Mouse (Mus musculus): ENCODE data around the gene Casc3. TPM values are rescaled to one million over a fixed set of nuclear protein-coding genes. Genes with fewer than 3 reads are reported as not detected.
A peak's percentile ranks its signal among the peaks of the same experiment; 100 is the strongest.

The Casc3 gene
- total RNA-seq, 1 experiment from 2014 or later = 37.2 TPM

GRCm38 (mm10) chr11:98835725-98836124 lies 31.0 kb downstream of the Casc3 start:
- DNase-seq = no peak

DNA sequence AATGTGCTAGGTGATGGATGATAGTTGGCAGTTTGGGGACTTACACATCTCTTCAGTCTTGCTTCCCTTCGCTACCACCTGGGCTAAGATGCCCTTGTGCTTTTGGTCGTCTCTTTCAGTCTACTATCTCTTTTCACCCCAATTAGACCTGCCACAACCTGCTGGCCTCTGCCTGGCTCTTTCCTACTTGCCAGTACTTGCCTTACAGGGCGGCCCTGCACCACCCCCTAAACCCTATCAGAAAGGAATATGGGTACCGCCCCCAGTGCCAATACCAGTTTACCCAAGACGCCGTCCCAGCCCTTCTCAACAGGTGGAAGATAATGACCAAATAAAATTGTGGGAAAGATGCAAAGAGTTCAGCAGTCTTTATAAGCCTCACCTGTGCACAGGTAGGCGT lies 31.4 kb downstream of the Casc3 start:
- DNase-seq = no peak

GRCm38 (mm10) chr11:98836651-98837141 lies 32.0 kb downstream of the Casc3 start, which contains the start of gene Rapgefl1:
TSS of gene Rapgefl1 (plus strand) at chr11:98836785.
- DNase-seq = peak; percentile 88

DNA sequence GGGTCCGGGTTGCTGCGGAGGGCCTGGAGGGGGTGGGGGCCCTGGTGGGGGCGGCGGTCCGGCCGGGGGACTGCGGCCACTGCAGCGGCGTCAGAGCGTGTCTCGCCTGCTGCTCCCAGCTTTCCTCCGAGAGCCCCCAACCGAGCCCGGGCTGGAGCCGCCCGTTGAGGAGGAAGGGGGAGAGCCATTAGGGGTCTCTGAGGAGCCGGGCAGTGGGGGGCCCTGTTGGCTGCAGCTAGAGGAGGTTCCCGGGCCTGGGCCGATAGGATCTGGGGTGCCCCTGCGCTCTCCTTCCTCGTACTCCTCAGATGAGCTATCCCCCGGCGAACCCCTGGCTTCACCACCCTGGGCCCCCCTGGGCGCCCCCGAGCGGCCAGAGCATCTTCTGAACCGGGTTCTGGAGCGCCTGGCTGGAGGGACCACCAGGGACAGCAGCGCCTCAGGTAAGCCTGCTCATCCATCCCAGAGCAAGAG lies 32.6 kb downstream of the Casc3 start:
- DNase-seq = no peak

DNA sequence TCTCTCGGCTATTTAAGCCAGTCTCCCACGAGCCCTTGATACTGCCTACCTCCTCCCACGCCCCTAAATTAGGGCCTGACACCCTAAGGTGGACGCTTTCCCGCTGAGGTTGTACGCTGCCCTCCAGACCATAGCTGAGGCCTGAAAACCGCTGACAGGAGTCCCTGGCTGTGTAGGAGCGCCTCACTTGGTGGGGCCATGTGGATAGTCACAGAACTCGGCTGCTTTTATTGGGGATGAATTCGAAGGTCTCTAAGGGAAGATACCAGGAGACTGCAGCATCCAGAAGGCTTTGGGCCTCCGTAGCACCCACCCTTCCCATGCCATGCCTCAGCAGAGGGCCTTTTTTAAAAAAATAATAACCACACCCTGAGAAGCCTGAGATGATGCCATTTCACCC lies 33.2 kb downstream of the Casc3 start:
- no peak for DNase-seq

- no peak for DNase-seq
Observed at GRCm38 (mm10) chr11:98838512-98838911, 33.8 kb downstream of the Casc3 start.

DNA sequence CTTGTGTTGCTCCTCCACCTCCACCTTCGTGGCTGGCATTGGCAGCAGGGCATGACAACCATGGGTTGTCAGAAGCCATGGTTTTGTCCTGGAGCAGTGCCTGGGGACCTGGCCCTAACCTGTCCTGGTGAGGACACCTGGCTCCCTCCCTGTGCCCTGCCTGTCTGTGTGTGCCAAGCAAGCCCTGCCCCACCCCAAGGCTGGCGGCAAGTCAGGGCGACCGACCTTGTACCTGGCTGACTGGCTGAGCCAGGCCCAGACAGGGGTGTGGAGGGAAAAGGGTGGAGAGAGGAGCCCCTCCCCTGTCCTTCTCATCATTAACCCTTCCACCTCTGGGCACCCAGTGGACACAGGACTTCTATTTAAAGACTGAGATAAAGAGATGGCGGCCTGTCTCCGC lies 34.7 kb downstream of the Casc3 start:
- DNase-seq = no peak

GRCm38 (mm10) chr11:98839897-98840296 lies 35.2 kb downstream of the Casc3 start:
- DNase-seq = no peak

DNA sequence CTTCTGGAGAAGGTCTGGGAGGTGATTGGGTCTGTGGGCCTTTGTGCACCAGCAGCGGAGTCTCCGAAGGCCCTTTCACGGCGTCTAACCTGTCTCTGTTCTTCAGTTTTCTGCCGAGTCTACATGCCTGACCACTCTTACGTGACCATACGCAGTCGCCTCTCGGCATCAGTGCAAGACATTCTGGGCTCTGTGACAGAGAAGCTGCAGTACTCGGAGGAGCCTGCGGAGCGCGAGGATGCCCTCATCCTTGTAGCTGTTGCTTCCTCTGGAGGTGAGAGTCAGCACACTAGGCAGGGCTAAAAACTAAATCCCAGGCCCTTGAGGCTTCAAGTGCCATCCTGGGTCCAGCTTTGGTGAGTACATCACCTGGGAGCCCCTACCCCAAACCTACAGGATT lies 41.3 kb downstream of the Casc3 start:
- no peak for DNase-seq

DNA sequence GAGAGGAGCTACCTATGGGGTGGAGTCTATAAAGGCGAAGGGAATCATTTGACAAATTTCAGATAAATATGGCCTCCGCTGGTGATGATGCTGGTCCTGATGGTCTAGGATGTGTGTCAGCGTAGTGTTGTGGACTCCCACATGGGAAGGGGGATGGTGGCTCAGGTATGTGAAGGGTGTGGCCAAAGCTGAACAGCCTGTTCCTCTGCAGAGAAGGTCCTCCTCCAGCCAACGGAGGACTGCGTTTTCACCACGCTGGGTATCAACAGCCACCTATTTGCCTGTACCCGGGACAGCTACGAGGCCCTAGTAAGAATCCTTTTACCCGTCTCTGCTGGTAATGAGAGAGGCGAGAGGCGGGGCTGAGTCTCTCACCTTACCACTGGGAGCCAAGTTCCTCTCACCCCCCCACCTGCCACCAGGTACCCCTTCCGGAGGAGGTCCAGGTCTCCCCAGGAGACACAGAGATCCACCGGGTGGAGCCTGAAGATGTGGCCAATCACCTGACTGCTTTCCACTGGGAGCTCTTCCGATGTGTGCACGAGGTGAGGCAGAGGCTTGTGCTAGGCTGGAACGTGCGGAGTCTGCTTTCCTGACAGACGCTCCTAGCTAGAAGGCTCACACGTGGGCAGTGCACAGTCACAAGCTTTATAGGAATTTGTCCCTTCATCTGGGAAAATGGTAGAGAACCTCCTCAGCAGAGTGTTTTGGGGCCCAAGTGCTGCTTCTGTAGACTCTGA lies 42.3 kb downstream of the Casc3 start:
- no peak for DNase-seq

DNA sequence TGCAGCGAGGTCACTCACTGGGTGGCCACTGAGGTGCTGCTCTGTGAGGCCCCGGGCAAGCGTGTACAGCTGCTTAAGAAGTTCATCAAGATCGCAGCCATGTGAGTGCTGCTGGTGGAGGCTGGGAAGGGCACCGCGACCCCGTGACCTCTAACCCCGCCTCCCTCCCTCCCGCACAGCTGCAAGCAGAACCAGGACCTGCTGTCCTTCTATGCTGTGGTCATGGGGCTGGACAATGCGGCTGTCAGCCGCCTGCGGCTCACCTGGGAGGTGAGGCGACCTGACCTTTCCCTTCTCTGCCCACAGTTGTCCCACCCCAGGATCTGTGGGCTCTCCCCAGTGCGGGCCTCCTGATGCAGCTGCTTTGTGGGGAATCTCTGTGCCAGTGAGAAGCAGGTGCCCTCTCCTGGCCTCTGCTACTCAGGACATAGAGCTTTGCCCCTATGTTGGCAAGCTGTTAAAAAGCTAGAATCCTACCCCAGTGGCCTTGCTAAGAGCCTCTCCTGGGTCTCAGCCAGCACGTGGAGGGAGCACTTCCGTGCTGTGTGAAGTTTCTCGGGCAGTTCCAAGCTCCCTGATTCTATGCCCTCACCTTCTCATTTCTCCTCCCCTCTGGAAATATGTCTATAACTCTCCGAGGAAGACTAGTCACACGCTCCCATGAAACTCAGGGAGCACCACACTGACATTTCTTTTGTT lies 44.6 kb downstream of the Casc3 start:
- DNase-seq = no peak

DNA sequence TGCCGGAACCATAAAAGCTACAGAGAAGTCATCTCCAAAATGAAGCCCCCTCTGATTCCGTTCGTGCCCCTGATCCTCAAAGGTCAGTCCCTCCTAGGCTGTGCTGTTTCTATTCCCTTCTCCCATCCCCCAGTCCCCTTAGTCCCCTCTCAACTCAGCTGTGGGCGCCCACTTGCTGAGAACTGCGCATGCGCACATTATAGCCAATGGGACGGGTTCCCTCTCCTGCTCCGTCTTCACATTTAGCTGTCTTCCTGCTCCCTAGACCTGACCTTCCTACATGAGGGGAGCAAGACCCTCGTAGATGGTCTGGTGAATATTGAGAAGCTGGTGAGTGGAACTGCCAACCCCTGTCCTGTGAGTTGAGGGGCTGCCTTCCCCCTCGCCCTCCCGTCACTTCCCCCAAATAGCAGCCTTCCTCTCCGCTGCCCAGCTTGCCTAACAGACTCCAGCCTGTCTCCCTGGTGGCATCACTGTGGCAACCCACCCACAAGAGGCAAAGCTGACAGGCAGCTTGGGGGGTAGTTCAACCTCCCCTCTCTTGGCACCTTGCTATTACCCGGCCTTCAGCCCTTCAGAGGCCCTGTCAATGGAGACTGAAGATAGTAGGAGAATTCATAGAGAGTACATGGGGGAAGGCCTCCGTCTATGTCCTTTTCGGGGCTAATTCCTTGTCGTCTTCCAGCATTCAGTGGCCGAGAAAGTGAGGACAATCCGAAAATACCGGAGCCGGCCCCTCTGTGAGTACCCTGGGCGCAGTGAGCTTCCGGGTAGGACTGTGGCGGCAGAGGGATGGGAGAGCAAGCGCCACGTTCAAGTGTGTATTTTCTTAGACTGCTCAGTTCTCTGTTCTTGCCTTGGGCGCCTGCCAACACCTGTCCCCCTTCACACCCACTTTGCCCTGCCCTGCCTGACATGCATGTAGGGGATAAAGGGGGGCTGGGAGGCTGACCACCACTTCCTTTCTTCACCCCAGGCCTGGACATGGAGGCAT lies 45.7 kb downstream of the Casc3 start:
- no peak for DNase-seq

- DNase-seq = no peak
Observed at GRCm38 (mm10) chr11:98854116-98854515, 49.4 kb downstream of the Casc3 start.

DNA sequence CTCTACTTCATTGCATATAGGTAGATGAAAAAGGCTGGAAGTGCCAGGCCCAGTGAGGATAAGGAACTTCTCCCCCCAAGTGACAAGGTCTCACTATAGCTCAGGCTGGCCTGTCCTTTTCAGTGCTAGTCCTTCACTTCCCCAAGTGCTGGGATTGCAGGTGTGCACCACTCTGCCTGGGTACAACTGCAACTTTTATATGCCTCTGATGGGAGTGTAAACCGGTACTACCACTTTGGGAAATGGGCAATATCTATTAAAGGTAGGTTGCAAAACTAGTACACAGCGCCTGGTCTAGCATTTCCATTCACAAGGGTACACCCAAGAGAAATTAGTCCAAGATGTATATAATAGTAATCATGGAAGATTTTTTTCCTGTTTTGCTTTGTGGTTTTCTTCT lies 50.0 kb downstream of the Casc3 start:
- DNase-seq = no peak

DNA sequence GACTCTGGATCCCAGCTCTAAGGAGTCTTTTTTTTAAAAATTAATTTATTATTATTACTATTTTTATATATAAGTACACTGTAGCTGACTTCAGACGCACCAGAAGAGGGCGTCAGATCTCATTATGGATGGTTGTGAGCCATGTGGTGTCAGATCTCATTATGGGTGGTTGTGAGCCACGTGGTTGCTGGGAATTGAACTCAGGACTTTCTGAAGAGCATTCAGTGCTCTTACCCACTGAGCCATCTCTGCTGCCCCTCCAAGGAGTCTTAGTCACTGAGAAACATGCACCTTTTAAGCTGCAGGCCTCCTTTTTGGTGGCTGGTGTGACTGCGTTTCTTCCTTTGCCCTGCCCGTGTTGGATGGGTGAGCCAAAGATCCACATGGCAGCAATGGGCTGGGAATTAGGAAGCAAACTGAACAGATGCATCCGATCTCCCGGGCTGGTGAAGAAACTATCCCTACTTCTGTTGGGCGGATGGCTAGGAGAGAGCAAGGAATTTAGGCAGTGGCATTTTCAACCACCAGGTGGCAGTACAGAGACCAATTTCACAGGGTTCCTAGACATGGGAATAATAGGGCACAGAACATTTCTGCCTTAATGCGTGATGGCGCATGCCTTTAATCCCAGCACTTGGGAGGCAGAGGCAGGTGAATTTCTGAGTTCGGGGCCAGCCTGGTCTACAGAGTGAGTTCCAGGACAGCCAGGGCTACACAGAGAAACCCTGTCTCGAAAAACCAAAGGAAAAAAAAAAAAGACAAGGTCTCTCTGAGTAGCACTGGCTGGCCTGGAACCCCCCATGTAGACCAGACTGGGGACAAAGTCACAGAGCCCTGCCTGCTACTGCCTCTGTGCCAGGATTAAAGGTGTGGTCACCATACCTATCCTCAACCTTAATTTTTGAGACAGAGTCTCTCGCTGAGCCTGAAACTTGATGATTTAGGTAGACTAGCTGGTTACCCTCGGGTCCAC lies 54.3 kb downstream of the Casc3 start:
- peak; percentile 81 for DNase-seq

- DNase-seq = peak; percentile 97
Observed at GRCm38 (mm10) chr11:98863028-98863750, 58.5 kb downstream of the Casc3 start, which contains the start of gene Wipf2. TSS of gene Wipf2 (plus strand) at chr11:98863638.

GRCm38 (mm10) chr11:98863751-98864429 lies 59.2 kb downstream of the Casc3 start:
- peak; percentile 46 for DNase-seq

GRCm38 (mm10) chr11:98867293-98867692 lies 62.6 kb downstream of the Casc3 start:
- no peak for DNase-seq

DNA sequence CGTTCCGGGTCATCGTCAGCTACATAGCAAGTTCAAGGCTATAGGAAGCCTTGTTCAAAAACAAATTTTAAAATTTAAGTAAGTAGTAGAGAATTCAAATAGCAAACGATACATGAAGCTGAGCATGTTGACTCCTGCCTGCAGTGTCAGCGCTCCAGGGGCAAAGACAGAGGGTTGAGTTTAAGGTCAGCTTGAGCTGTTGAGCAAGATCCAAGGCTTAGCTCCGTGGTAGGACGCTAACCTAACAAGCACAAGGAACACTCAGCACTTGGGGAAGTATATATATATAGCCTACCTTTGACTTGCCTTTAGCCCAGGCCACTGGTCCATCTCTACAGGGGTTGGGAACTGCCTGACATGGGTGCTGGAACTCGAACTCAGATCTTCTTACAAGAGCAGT lies 65.2 kb downstream of the Casc3 start:
- DNase-seq = no peak

DNA sequence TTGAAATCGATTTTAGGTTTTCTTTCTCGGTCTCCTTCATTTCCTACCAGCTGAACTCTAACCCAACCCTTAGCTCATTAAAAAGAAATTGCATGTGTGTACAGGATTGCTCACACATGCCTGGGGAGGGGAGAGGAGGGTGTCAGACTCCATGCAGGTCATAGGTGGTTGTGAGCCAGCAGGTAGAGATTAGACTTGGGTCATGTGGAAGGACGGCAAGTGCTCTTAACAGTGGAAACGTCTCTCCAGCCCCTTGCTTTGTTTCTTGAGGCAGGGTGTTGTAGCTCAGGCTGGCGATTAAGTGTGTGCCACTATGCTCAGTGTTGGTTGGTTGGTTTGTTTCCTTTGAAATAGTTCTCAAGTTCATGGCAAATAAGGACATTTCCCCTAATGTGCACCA lies 66.1 kb downstream of the Casc3 start:
- no peak for DNase-seq
